Mouse (Mus musculus) kidney, adult 11 months (tissue): ENCODE measurements at regions not wholly inside any gene's neighbourhood (a gene's known extent, or its start where the extent isn't known, plus 50 kb on each side); places are given as distances from the start of the nearest gene placed in this dataset.
"Not testable (repeated sequence)": the region's sequence is repeated elsewhere in the genome, so short reads cannot be mapped to it uniquely, and the experiment has no call there.

Experiments used
- DNase-seq: peaks from one replicate; pipeline ENCODE4 v3.0.0; 2022

GRCm38 (mm10) chr12:92883091-92883490 lies 1034.1 kb upstream of the Sel1l start:
- DNase-seq, result not testable (repeated sequence)

- DNase-seq, result not testable (repeated sequence)
Observed at GRCm38 (mm10) chr12:92882540-92882939, 1033.6 kb upstream of the Sel1l start.

- no peak for DNase-seq
Observed at GRCm38 (mm10) chr12:92873602-92874001, 1024.6 kb upstream of the Sel1l start.

GRCm38 (mm10) chr12:92869336-92869735 lies 1020.4 kb upstream of the Sel1l start:
- DNase-seq, result no peak

- no peak for DNase-seq
Observed at GRCm38 (mm10) chr12:92823090-92823786, 974.3 kb upstream of the Sel1l start.

GRCm38 (mm10) chr12:92818610-92819009 lies 969.7 kb upstream of the Sel1l start:
- no peak for DNase-seq

GRCm38 (mm10) chr12:92801121-92801520 lies 952.2 kb upstream of the Sel1l start:
- no peak for DNase-seq

- DNase-seq, result no peak
Observed at GRCm38 (mm10) chr12:92783362-92783761, 934.4 kb upstream of the Sel1l start.

- no peak for DNase-seq
Observed at GRCm38 (mm10) chr12:92779695-92780292, 930.8 kb upstream of the Sel1l start.

- DNase-seq, result no peak
Observed at GRCm38 (mm10) chr12:92775668-92776067, 926.7 kb upstream of the Sel1l start.

- DNase-seq, result no peak
Observed at GRCm38 (mm10) chr12:92748576-92748975, 899.6 kb upstream of the Sel1l start.

GRCm38 (mm10) chr12:92740818-92741217 lies 891.9 kb upstream of the Sel1l start:
- no peak for DNase-seq

- no peak for DNase-seq
Observed at GRCm38 (mm10) chr12:92739196-92739595, 890.2 kb upstream of the Sel1l start.

GRCm38 (mm10) chr12:92737623-92738370 lies 888.8 kb upstream of the Sel1l start:
- DNase-seq, result no peak

GRCm38 (mm10) chr12:92723022-92723421 lies 874.1 kb upstream of the Sel1l start:
- no peak for DNase-seq

- no peak for DNase-seq
Observed at GRCm38 (mm10) chr12:92713415-92713814, 864.5 kb upstream of the Sel1l start.

- no peak for DNase-seq
Observed at GRCm38 (mm10) chr12:92708466-92708865, 859.5 kb upstream of the Sel1l start.

- no peak for DNase-seq
Observed at GRCm38 (mm10) chr12:92703731-92704130, 854.8 kb upstream of the Sel1l start.

- no peak for DNase-seq
Observed at GRCm38 (mm10) chr12:92692956-92693355, 844.0 kb upstream of the Sel1l start.

- no peak for DNase-seq
Observed at GRCm38 (mm10) chr12:92672396-92672795, 823.4 kb upstream of the Sel1l start.

- DNase-seq, result no peak
Observed at GRCm38 (mm10) chr12:92646634-92647033, 797.7 kb upstream of the Sel1l start.

- DNase-seq, result no peak
Observed at GRCm38 (mm10) chr12:92645006-92645624, 796.2 kb upstream of the Sel1l start.

GRCm38 (mm10) chr12:92619120-92619519 lies 770.2 kb upstream of the Sel1l start:
- no peak for DNase-seq

GRCm38 (mm10) chr12:92618519-92618918 lies 769.6 kb upstream of the Sel1l start:
- no peak for DNase-seq
